Comparison of ENCODE assay signal across 26 mouse cellular contexts in the genomic region with DNA sequence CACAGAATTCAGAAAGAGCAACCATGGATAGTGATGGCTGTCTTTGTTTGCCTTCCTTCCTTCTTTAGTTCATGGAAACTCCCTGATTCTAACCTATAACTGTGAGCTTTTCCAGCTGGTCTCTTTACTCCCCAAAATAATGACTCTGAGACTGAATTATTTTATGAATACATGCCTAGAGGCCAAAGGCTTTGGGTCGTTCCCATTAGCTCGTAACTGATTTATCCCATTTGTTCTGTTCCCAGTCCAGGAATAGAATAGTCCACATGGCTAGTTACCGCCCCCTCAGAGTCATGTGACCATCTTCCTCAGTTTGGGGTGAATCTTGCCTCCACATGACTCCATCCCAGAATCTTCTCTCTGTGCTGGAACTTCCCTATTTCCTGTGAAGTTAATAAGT.
DNase-seq lines count a peak whose midpoint lies in the region; ATAC-seq lines count a peak whose summit lies in the region.
"Had no signal": no experiment of that assay in that cellular context is flagged by ENCODE, and none has a peak within 500 bp of the region (broad histone marks: within the 10 kb centered on the region; RNA-seq: fewer than 3 reads in every experiment).

No protein-coding gene starts in this region.

- no peaks in the 10 kb centered on the region for H3K27me3 ChIP-seq in kidney, embryonic 14.5 days (ENCODE audit: control insufficient read depth, insufficient read depth, low read length)
- H3K27me3 ChIP-seq in liver, embryonic 12.5 days (replicated peaks), result no peaks in the 10 kb centered on the region
- H3K27me3 ChIP-seq: CH12.LX; embryonic facial prominence, embryonic 13.5 days; forebrain, embryonic 15.5 days; heart, embryonic 13.5 days; hindbrain, embryonic 15.5 days; limb, embryonic 12.5 days; lung, embryonic 15.5 days; megakaryocyte, embryonic 14.5 days; midbrain, embryonic 12.5 days; neural tube, embryonic 12.5 days; Patski had no signal

- peaks cover 48% of the 10 kb centered on the region for H3K36me3 ChIP-seq in kidney, embryonic 14.5 days (ENCODE audit: control insufficient read depth, insufficient read depth, low read length)
- H3K36me3 ChIP-seq in liver, embryonic 12.5 days, result peaks cover 50% of the 10 kb centered on the region

- H3K4me3 ChIP-seq in kidney, embryonic 14.5 days (ENCODE audit: low read length), result no peak overlapping the region
- no peak overlapping the region for H3K4me3 ChIP-seq in liver, embryonic 12.5 days
- H3K4me3 ChIP-seq: embryonic facial prominence, embryonic 13.5 days; forebrain, embryonic 10.5 days; forebrain, embryonic 15.5 days; heart, embryonic 13.5 days; hindbrain, embryonic 10.5 days; hindbrain, embryonic 15.5 days; limb, embryonic 12.5 days; lung, embryonic 15.5 days; megakaryocyte, embryonic 14.5 days; midbrain, embryonic 12.5 days; myocyte; neural tube, embryonic 12.5 days had no signal

- H3K9ac ChIP-seq in kidney, embryonic 14.5 days (ENCODE audit: low read depth, low read length), result no peak overlapping the region
- no peak overlapping the region for H3K9ac ChIP-seq in liver, embryonic 12.5 days
- H3K9ac ChIP-seq: embryonic facial prominence, embryonic 13.5 days; forebrain, embryonic 15.5 days; heart, embryonic 13.5 days; hindbrain, embryonic 15.5 days; limb, embryonic 12.5 days; lung, embryonic 15.5 days; midbrain, embryonic 12.5 days; neural tube, embryonic 12.5 days had no signal

- H3K4me1 ChIP-seq in kidney, embryonic 14.5 days (ENCODE audit: control insufficient read depth, insufficient read depth, low read length), result no peaks in the 10 kb centered on the region
- no peaks in the 10 kb centered on the region for H3K4me1 ChIP-seq in liver, embryonic 12.5 days
- H3K4me1 ChIP-seq: embryonic facial prominence, embryonic 13.5 days; forebrain, embryonic 10.5 days; forebrain, embryonic 15.5 days; heart, embryonic 13.5 days; hindbrain, embryonic 10.5 days; hindbrain, embryonic 15.5 days; limb, embryonic 12.5 days; lung, embryonic 15.5 days; midbrain, embryonic 12.5 days; neural tube, embryonic 12.5 days had no signal

- no peaks in the 10 kb centered on the region for H3K9me3 ChIP-seq in kidney, embryonic 14.5 days (ENCODE audit: control insufficient read depth, low read length)
- no peaks in the 10 kb centered on the region for H3K9me3 ChIP-seq in liver, embryonic 12.5 days (replicated peaks)
- H3K9me3 ChIP-seq: embryonic facial prominence, embryonic 13.5 days; forebrain, embryonic 10.5 days; forebrain, embryonic 15.5 days; heart, embryonic 13.5 days; hindbrain, embryonic 10.5 days; hindbrain, embryonic 15.5 days; limb, embryonic 12.5 days; lung, embryonic 15.5 days; megakaryocyte, embryonic 14.5 days; midbrain, embryonic 12.5 days; neural tube, embryonic 12.5 days had no signal

- peak; percentile 28 for DNase-seq in kidney, adult 18-20 months
- DNase-seq in kidney, postnatal 14 days, result peak; percentile 70
- no peak for DNase-seq in ovary, adult 18-20 months (ENCODE audit: low spot score)
- no peak for DNase-seq in frontal cortex, postnatal 10 days (ENCODE audit: low spot score in 2 of 2)
- DNase-seq: adrenal gland, postnatal 36 days; B cell, adult 2 months; cerebellum, adult 18-20 months; cerebellum, postnatal 10 days; heart, postnatal 10 days had no signal

- peak; percentile 60 for ATAC-seq in kidney, embryonic 14.5 days (ENCODE audit: low FRiP score, low TSS enrichment)
- ATAC-seq in liver, embryonic 12.5 days, result no peak
- ATAC-seq: forebrain, embryonic 15.5 days; inflammation-experienced regulatory T-cells, adult 6 months; Patski had no signal

- H3K4me2 ChIP-seq in kidney, embryonic 14.5 days (replicated peaks; ENCODE audit: low read depth, low read length), result no peak overlapping the region
- H3K4me2 ChIP-seq in liver, embryonic 12.5 days, result no peak overlapping the region
- H3K4me2 ChIP-seq: embryonic facial prominence, embryonic 13.5 days; forebrain, embryonic 15.5 days; heart, embryonic 13.5 days; hindbrain, embryonic 15.5 days; limb, embryonic 12.5 days; lung, embryonic 15.5 days; midbrain, embryonic 12.5 days; neural tube, embryonic 12.5 days had no signal

- H3K27ac ChIP-seq in kidney, embryonic 14.5 days (ENCODE audit: low read depth, low read length), result peak overlapping the region; percentile 79; the same call in 1 of the 2 replicates
- no peak overlapping the region for H3K27ac ChIP-seq in liver, embryonic 12.5 days
- H3K27ac ChIP-seq: embryonic facial prominence, embryonic 13.5 days; forebrain, embryonic 10.5 days; forebrain, embryonic 15.5 days; heart, embryonic 13.5 days; hindbrain, embryonic 10.5 days; hindbrain, embryonic 15.5 days; limb, embryonic 12.5 days; lung, embryonic 15.5 days; midbrain, embryonic 12.5 days; neural tube, embryonic 12.5 days had no signal

- 49% methylated on average over 3 of the region's 3 CpGs for WGBS in kidney, embryonic 14.5 days
- WGBS in liver, embryonic 12.5 days (ENCODE audit: insufficient replicate concordance), result 74% methylated on average over 3 of the region's 3 CpGs

Comparison
In these comparisons a context has a peak if more than half of its experiments do, and no peak if none do; other contexts are left out.
1. DNase-seq: peak in kidney, adult 18-20 months (single experiment) and kidney, postnatal 14 days (single experiment); none in ovary, adult 18-20 months (single experiment) and frontal cortex, postnatal 10 days (0 of 2).